Mouse (Mus musculus) MEL (cell line): Measurements from ENCODE around the gene Map2k4. TPM values are rescaled to one million over a fixed set of nuclear protein-coding genes. Genes with fewer than 3 reads are reported as not detected.

Experiments used
- DNase-seq: peaks from one replicate; pipeline ENCODE4 v3.0.0; 2011; ENCODE audit warnings: low read depth, low spot score
- H3K27ac ChIP-seq: 2 replicates; pipeline ENCODE4 v1.5.1; 2012; ENCODE audit warnings: low read depth, mild to moderate bottlenecking, control low read depth, low read length, moderate library complexity; ENCODE audit not compliant: control insufficient read depth
- H3K27me3 ChIP-seq, 2 experiments: fragments of 150-350 bp in 1 of 2; sonication (generic) in 1 of 2; 2 replicates each; pipeline ENCODE4 v1.6.1; 2012; ENCODE audit warnings: low read length in 2 of 2, mild to moderate bottlenecking in 2 of 2, improper control_type of control experiment in 1 of 2, moderate library complexity in 1 of 2; ENCODE audit not compliant: insufficient read depth in 2 of 2, control insufficient read depth in 1 of 2
- H3K36me3 ChIP-seq, 2 experiments: 2 replicates each; pipeline ENCODE4 v1.6.1; 2012 to 2014; ENCODE audit warnings: low read length in 2 of 2, improper control_type of control experiment in 1 of 2, inconsistent platforms in 1 of 2, mild to moderate bottlenecking in 1 of 2; ENCODE audit not compliant: insufficient read depth in 2 of 2, control insufficient read depth in 1 of 2
- H3K4me1 ChIP-seq, 2 experiments: fragments of 150-350 bp in 1 of 2; sonication (generic) in 1 of 2; 2 replicates each; pipeline ENCODE4 v1.6.1; 2012; ENCODE audit warnings: low read length in 2 of 2, improper control_type of control experiment in 1 of 2, mild to moderate bottlenecking in 1 of 2; ENCODE audit not compliant: insufficient read depth in 2 of 2, control insufficient read depth in 1 of 2
- H3K4me3 ChIP-seq, 2 experiments: fragments of 150-350 bp in 1 of 2; sonication (generic) in 1 of 2; 2 replicates each; pipeline ENCODE4 v1.5.1; 2012; ENCODE audit warnings: low read depth in 2 of 2, low read length in 2 of 2, mild to moderate bottlenecking in 2 of 2, moderate library complexity in 2 of 2, control low read depth in 1 of 2, improper control_type of control experiment in 1 of 2; ENCODE audit not compliant: control insufficient read depth in 1 of 2, insufficient read depth in 1 of 2
- H3K79me2 ChIP-seq: 2 replicates; pipeline ENCODE4 v1.6.1; 2012; ENCODE audit warnings: mild to moderate bottlenecking, low read length, moderate library complexity; ENCODE audit not compliant: control insufficient read depth, poor library complexity, insufficient read depth
- H3K9ac ChIP-seq: 2 replicates; pipeline ENCODE4 v1.6.1; 2012; ENCODE audit warnings: low read depth, mild to moderate bottlenecking, control low read depth, low read length, moderate library complexity; ENCODE audit not compliant: control insufficient read depth, poor library complexity, severe bottlenecking
- H3K9me3 ChIP-seq: fragments of 150-350 bp; sonication (generic); replicated peaks from 2 replicates; pipeline ENCODE4 v1.6.1; 2012; ENCODE audit warnings: mild to moderate bottlenecking, low read length, improper control_type of control experiment, moderate library complexity; ENCODE audit not compliant: insufficient read depth
- BHLHE40 ChIP-seq: IDR thresholded peaks from 2 replicates; pipeline ENCODE4 v1.6.1; 2012; ENCODE audit warnings: low read depth, mild to moderate bottlenecking, inconsistent platforms, low read length, improper control_type of control experiment, borderline replicate concordance
- CHD1 ChIP-seq: IDR thresholded peaks from 2 replicates; pipeline ENCODE4 v1.6.1; 2012; ENCODE audit warnings: low read depth, mild to moderate bottlenecking, inconsistent platforms, low read length, improper control_type of control experiment
- CHD2 ChIP-seq: IDR thresholded peaks from 2 replicates; pipeline ENCODE4 v1.6.1; 2011; ENCODE audit warnings: low read length, improper control_type of control experiment
- CTCF ChIP-seq, 3 experiments: IDR thresholded peaks in 2 of 3; conservative IDR thresholded peaks in 1 of 3; 2 replicates each; pipeline ENCODE4 v1.5.1; 2011 to 2012; ENCODE audit warnings: low read length in 3 of 3, low read depth in 2 of 3, mild to moderate bottlenecking in 2 of 3, improper control_type of control experiment in 1 of 3, inconsistent platforms in 1 of 3, mixed read lengths in 1 of 3, moderate library complexity in 1 of 3; ENCODE audit not compliant: control insufficient read depth in 1 of 3, insufficient read depth in 1 of 3, poor library complexity in 1 of 3, severe bottlenecking in 1 of 3
- E2F4 ChIP-seq: IDR thresholded peaks from 2 replicates; pipeline ENCODE4 v1.6.1; 2011; ENCODE audit warnings: low read depth, low read length, improper control_type of control experiment, borderline replicate concordance
- ELF1 ChIP-seq: IDR thresholded peaks from 2 replicates; pipeline ENCODE4 v1.6.1; 2014; ENCODE audit warnings: low read depth, mild to moderate bottlenecking, inconsistent platforms, low read length, improper control_type of control experiment, moderate library complexity
- EP300 ChIP-seq, 2 experiments: IDR thresholded peaks; 2 replicates each; pipeline ENCODE4 v1.6.1; 2011; ENCODE audit warnings: improper control_type of control experiment in 2 of 2, low read length in 2 of 2, low read depth in 1 of 2, mild to moderate bottlenecking in 1 of 2
- ETS1 ChIP-seq: IDR thresholded peaks from 2 replicates; pipeline ENCODE4 v1.6.1; 2012; ENCODE audit warnings: low read depth, mild to moderate bottlenecking, inconsistent platforms, low read length, improper control_type of control experiment, moderate library complexity
- GABPA ChIP-seq: IDR thresholded peaks from 2 replicates; pipeline ENCODE4 v1.6.1; 2012; ENCODE audit warnings: low read depth, mild to moderate bottlenecking, inconsistent platforms, low read length, improper control_type of control experiment, moderate library complexity
- GATA1 ChIP-seq: IDR thresholded peaks from 2 replicates; pipeline ENCODE4 v1.6.1; 2011; ENCODE audit warnings: low read depth, low read length, improper control_type of control experiment
- HCFC1 ChIP-seq: IDR thresholded peaks from 2 replicates; pipeline ENCODE4 v1.6.1; 2012; ENCODE audit warnings: low read depth, mild to moderate bottlenecking, inconsistent platforms, low read length, improper control_type of control experiment, moderate library complexity
- JUND ChIP-seq: IDR thresholded peaks from 2 replicates; pipeline ENCODE4 v1.6.1; 2011; ENCODE audit warnings: low read depth, mild to moderate bottlenecking, improper control_type of control experiment, low read length
- MAFK ChIP-seq: IDR thresholded peaks from 2 replicates; pipeline ENCODE4 v1.6.1; 2011; ENCODE audit warnings: low read depth, mild to moderate bottlenecking, low read length, improper control_type of control experiment, borderline replicate concordance
- MAX ChIP-seq: IDR thresholded peaks from 2 replicates; pipeline ENCODE4 v1.6.1; 2011; ENCODE audit warnings: low read length, improper control_type of control experiment
- MAZ ChIP-seq: IDR thresholded peaks from 2 replicates; pipeline ENCODE4 v1.6.1; 2012; ENCODE audit warnings: low read depth, mild to moderate bottlenecking, inconsistent platforms, low read length, improper control_type of control experiment
- MEF2A ChIP-seq: IDR thresholded peaks from 2 replicates; pipeline ENCODE4 v1.6.1; 2014; ENCODE audit warnings: low read depth, mild to moderate bottlenecking, inconsistent platforms, low read length, improper control_type of control experiment; ENCODE audit not compliant: poor library complexity, insufficient replicate concordance, severe bottlenecking; ENCODE audit errors: extremely low read depth
- MXI1 ChIP-seq: IDR thresholded peaks from 2 replicates; pipeline ENCODE4 v1.6.1; 2011; ENCODE audit warnings: mild to moderate bottlenecking, low read depth, low read length, improper control_type of control experiment
- MYB ChIP-seq: IDR thresholded peaks from 2 replicates; pipeline ENCODE4 v1.6.1; 2011; ENCODE audit warnings: mild to moderate bottlenecking, low read depth, low read length, improper control_type of control experiment
- MYC ChIP-seq: IDR thresholded peaks from 2 replicates; pipeline ENCODE4 v1.6.1; 2011; ENCODE audit warnings: low read depth, mild to moderate bottlenecking, low read length, improper control_type of control experiment, moderate library complexity
- NELFE ChIP-seq: IDR thresholded peaks from 2 replicates; pipeline ENCODE4 v1.6.1; 2011; ENCODE audit warnings: low read depth, low read length, improper control_type of control experiment
- NRF1 ChIP-seq: IDR thresholded peaks from 2 replicates; pipeline ENCODE4 v1.6.1; 2014; ENCODE audit warnings: low read depth, mild to moderate bottlenecking, inconsistent platforms, low read length, improper control_type of control experiment, moderate library complexity; ENCODE audit not compliant: poor library complexity, insufficient read depth, severe bottlenecking
- POLR2A ChIP-seq, 2 experiments: IDR thresholded peaks; 2 replicates each; pipeline ENCODE4 v1.6.1; 2011 to 2012; ENCODE audit warnings: low read length in 2 of 2, mild to moderate bottlenecking in 2 of 2, control low read depth in 1 of 2, improper control_type of control experiment in 1 of 2, low read depth in 1 of 2, moderate library complexity in 1 of 2; ENCODE audit not compliant: control insufficient read depth in 1 of 2, insufficient read depth in 1 of 2, poor library complexity in 1 of 2
- POLR2AphosphoS2 ChIP-seq: IDR thresholded peaks from 2 replicates; pipeline ENCODE4 v1.6.1; 2011; ENCODE audit warnings: low read length, improper control_type of control experiment
- POLR2AphosphoS5 ChIP-seq: IDR thresholded peaks from 2 replicates; pipeline ENCODE4 v1.6.1; 2012; ENCODE audit warnings: low read depth, borderline replicate concordance, mild to moderate bottlenecking, inconsistent platforms, low read length, moderate library complexity, mixed read lengths
- RCOR1 ChIP-seq: IDR thresholded peaks from 2 replicates; pipeline ENCODE4 v1.6.1; 2012; ENCODE audit warnings: low read depth, mild to moderate bottlenecking, inconsistent platforms, low read length, improper control_type of control experiment
- SIN3A ChIP-seq: IDR thresholded peaks from 2 replicates; pipeline ENCODE4 v1.6.1; 2012; ENCODE audit warnings: low read length, improper control_type of control experiment, inconsistent platforms
- SMC3 ChIP-seq: IDR thresholded peaks from 2 replicates; pipeline ENCODE4 v1.6.1; 2011; ENCODE audit warnings: low read depth, low read length, improper control_type of control experiment
- TAL1 ChIP-seq: IDR thresholded peaks from 2 replicates; pipeline ENCODE4 v1.6.1; 2012; ENCODE audit warnings: mild to moderate bottlenecking, inconsistent platforms, low read length, moderate library complexity, mixed read lengths
- TBP ChIP-seq: IDR thresholded peaks from 2 replicates; pipeline ENCODE4 v1.8.0; 2011; ENCODE audit warnings: low read depth, low read length, improper control_type of control experiment
- TCF12 ChIP-seq: IDR thresholded peaks from 2 replicates; pipeline ENCODE4 v1.6.1; 2014; ENCODE audit warnings: low read depth, mild to moderate bottlenecking, inconsistent platforms, low read length, improper control_type of control experiment, moderate library complexity
- UBTF ChIP-seq: IDR thresholded peaks from 2 replicates; pipeline ENCODE4 v1.6.1; 2012; ENCODE audit warnings: low read depth, mild to moderate bottlenecking, inconsistent platforms, low read length, improper control_type of control experiment, moderate library complexity, borderline replicate concordance; ENCODE audit not compliant: insufficient read depth
- USF1 ChIP-seq: IDR thresholded peaks from 2 replicates; pipeline ENCODE4 v1.6.1; 2014; ENCODE audit warnings: low read depth, mild to moderate bottlenecking, inconsistent platforms, low read length, improper control_type of control experiment, moderate library complexity
- USF2 ChIP-seq, 2 experiments: IDR thresholded peaks; 2 replicates each; pipeline ENCODE4 v1.6.1; 2011 to 2012; ENCODE audit warnings: improper control_type of control experiment in 2 of 2, low read length in 2 of 2, borderline replicate concordance in 1 of 2, inconsistent platforms in 1 of 2, low read depth in 1 of 2, mild to moderate bottlenecking in 1 of 2; ENCODE audit not compliant: insufficient read depth in 1 of 2
- ZC3H11A ChIP-seq: IDR thresholded peaks from 2 replicates; pipeline ENCODE4 v1.6.1; 2012; ENCODE audit warnings: low read depth, mild to moderate bottlenecking, inconsistent platforms, low read length, improper control_type of control experiment
- ZKSCAN1 ChIP-seq: IDR thresholded peaks from 2 replicates; pipeline ENCODE4 v1.6.1; 2012; ENCODE audit warnings: low read depth, mild to moderate bottlenecking, inconsistent platforms, low read length, improper control_type of control experiment, moderate library complexity
- ZMIZ1 ChIP-seq: IDR thresholded peaks from 2 replicates; pipeline ENCODE4 v1.6.1; 2012; ENCODE audit warnings: low read depth, mild to moderate bottlenecking, inconsistent platforms, low read length, improper control_type of control experiment, moderate library complexity
- ZNF384 ChIP-seq: IDR thresholded peaks from 2 replicates; pipeline ENCODE4 v1.6.1; 2012; ENCODE audit warnings: low read depth, mild to moderate bottlenecking, inconsistent platforms, low read length, improper control_type of control experiment
- polyA plus RNA-seq, 2 experiments: library from polyadenylated mRNA; stranded (reverse) in 1 of 2; unstranded in 1 of 2; fragments of >175 nt in 1 of 2; fragments of >200 nt in 1 of 2; gene quantifications; 2 replicates each; pipeline versions ENCODE4 v1.2.1 to v1.2.4; 2012; ENCODE audit warnings: low replicate concordance in 2 of 2, low read depth in 1 of 2; ENCODE audit not compliant: insufficient read length in 2 of 2, insufficient read depth in 1 of 2, missing spikeins in 1 of 2
- total RNA-seq: library from RNA; depleted of rRNA; stranded (reverse); fragments of 300-350 nt; gene quantifications from 2 replicates; pipeline ENCODE4 v1.2.3, GENCODE M21; 2012; rRNA removed

Gene Map2k4
- 20.0 and 24.5 TPM in 2 replicates for total RNA-seq
- 10 to 100 TPM; 21.8 to 70.7 TPM for polyA plus RNA-seq

- peak; percentile 96 for DNase-seq
- Histone ChIP-seq H3K27me3 (no peaks in the 10 kb centered on the region), H3K79me2 (peaks cover 27% of the 10 kb centered on the region), H3K4me1 (peaks cover 23 to 28% of the 10 kb centered on the region in 2 experiments), H3K36me3 (peaks cover 3 to 35% of the 10 kb centered on the region in 2 experiments; a peak in 2 of 4 replicates), H3K9me3 (no peaks in the 10 kb centered on the region), H3K27ac (peak within 1 kb of the TSS; percentile 49), H3K9ac (peak within 1 kb of the TSS; percentile 99), H3K4me3 (peak within 1 kb of the TSS; percentile 95 to 96)
- TF ChIP-seq NRF1 = peak; percentile 65
- TF ChIP-seq ZC3H11A = no peak
- no peak for TF ChIP-seq CHD1
- no peak for TF ChIP-seq BHLHE40
- no peak for TF ChIP-seq GATA1
- peak; percentile 69; the same call in 1 of the 2 replicates for TF ChIP-seq TBP
- TF ChIP-seq MYB = no peak
- TF ChIP-seq JUND = no peak
- 0 out of 2 replicates have a peak, but pooled peaks have one; percentile 16 for TF ChIP-seq UBTF
- no peak for TF ChIP-seq POLR2AphosphoS5
- peak; percentile 84 to 95 for TF ChIP-seq POLR2A (IDR thresholded peaks at IDR 0.05; ENCODE audit: control insufficient read depth in 1 of 2, insufficient read depth in 1 of 2, low read depth in 1 of 2, low read length in 2 of 2, poor library complexity in 1 of 2)
- no peak for TF ChIP-seq ZNF384
- no peak for TF ChIP-seq ELF1
- TF ChIP-seq POLR2AphosphoS2 = peak; percentile 86
- TF ChIP-seq SMC3 = no peak
- TF ChIP-seq E2F4 = no peak
- TF ChIP-seq TAL1 = no peak
- no peak for TF ChIP-seq ETS1
- TF ChIP-seq MAX = peak; percentile 59
- TF ChIP-seq CTCF (IDR thresholded peaks at IDR 0.05 in 2 of 3, conservative IDR thresholded peaks at IDR 0.05 in 1 of 3; ENCODE audit: control insufficient read depth in 1 of 3, insufficient read depth in 1 of 3, low read depth in 2 of 3, low read length in 3 of 3, poor library complexity in 1 of 3, severe bottlenecking in 1 of 3) = no peak
- TF ChIP-seq NELFE = peak; percentile 95
- no peak for TF ChIP-seq MEF2A
- TF ChIP-seq MAFK = no peak
- TF ChIP-seq MYC = 0 out of 2 replicates have a peak, but pooled peaks have one; percentile 42
- TF ChIP-seq HCFC1 = no peak
- TF ChIP-seq USF1 = no peak
- TF ChIP-seq GABPA = no peak
- TF ChIP-seq MXI1 = peak; percentile 78; the same call in 1 of the 2 replicates
- 0 out of 4 replicates have a peak, but pooled peaks of 1 of the 2 experiments have one; percentile 17 for TF ChIP-seq EP300 (IDR thresholded peaks at IDR 0.05; ENCODE audit: low read depth in 1 of 2, low read length in 2 of 2)
- TF ChIP-seq ZKSCAN1 = no peak
- no peak for TF ChIP-seq USF2 (IDR thresholded peaks at IDR 0.05; ENCODE audit: borderline replicate concordance in 1 of 2, insufficient read depth in 1 of 2, low read depth in 1 of 2, low read length in 2 of 2)
- peak; percentile 63; the same call in 1 of the 2 replicates for TF ChIP-seq TCF12
- TF ChIP-seq MAZ = peak; percentile 73
- TF ChIP-seq RCOR1 = no peak
- TF ChIP-seq SIN3A = no peak
- peak; percentile 88 for TF ChIP-seq ZMIZ1
- TF ChIP-seq CHD2 = no peak
Observed at GRCm38 (mm10) chr11:65788154-65788553, at the start of gene Map2k4. Map2k4 (minus strand) TSS chr11:65788297.
